Mouse (Mus musculus) small intestine, adult 2 months (tissue): ENCODE measurements around the gene Saa1.

ENCODE experiments used
- CTCF ChIP-seq: fragments of 200-500 bp; IDR thresholded peaks from 2 replicates; pipeline ENCODE4 v1.5.1; 2012; ENCODE audit warnings: low read depth, mild to moderate bottlenecking, control low read depth, inconsistent platforms, low read length, moderate library complexity, mixed read lengths; ENCODE audit not compliant: insufficient replicate concordance, insufficient read length; ENCODE audit errors: extremely low read depth
- POLR2A ChIP-seq: fragments of 200-500 bp; IDR thresholded peaks from 2 replicates; pipeline ENCODE4 v1.6.1; 2012; ENCODE audit warnings: low read depth, mild to moderate bottlenecking, control low read depth, inconsistent platforms, low read length, moderate library complexity

DNA sequence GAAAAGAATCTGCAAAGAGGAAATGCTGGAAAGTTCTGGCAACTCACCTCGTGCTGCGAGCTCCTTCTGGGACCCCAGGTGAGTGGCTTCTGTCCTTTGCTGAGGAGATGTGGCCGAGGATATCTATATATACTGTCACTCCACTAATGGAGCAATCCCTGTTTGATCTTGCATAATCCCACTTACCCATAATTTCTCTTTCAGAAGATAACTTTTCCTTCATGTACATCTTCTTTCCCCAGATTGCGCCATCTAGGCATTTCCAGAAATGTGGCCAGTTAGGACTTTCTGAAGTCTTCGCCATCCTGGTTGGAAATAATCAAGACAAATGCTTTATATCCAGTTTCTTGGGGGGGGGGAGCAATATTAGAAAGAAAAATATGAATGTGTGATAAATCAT is 27.2 kb downstream of the Saa1 start, which contains the start of gene Saa3:
- no peak for TF ChIP-seq CTCF
- TF ChIP-seq POLR2A, result no peak
